Mouse (Mus musculus) intestine, embryonic 16.5 days (tissue): Measurements from ENCODE around the gene Spert. TPM values are rescaled to one million over a fixed set of nuclear protein-coding genes. Genes with fewer than 3 reads are reported as not detected.

Experiments used
- ATAC-seq: fragments of 200-750 bp; cut with Nextera tagmentation; 2 replicates; pipeline ENCODE4 v1.8.0; 2017; ENCODE audit warnings: moderate TSS enrichment, moderate library complexity
- H3K27ac ChIP-seq: fragments of 300-500 bp; sonication (generic); 2 replicates; pipeline ENCODE4 v1.5.1; 2014; ENCODE audit warnings: mild to moderate bottlenecking, low read length
- H3K27me3 ChIP-seq: fragments of 300-500 bp; sonication (generic); replicated peaks from 2 replicates; pipeline ENCODE4 v1.6.1; 2014; ENCODE audit warnings: low read length, control low read depth, mixed read lengths; ENCODE audit not compliant: control insufficient read depth, insufficient read depth
- H3K36me3 ChIP-seq: fragments of 300-500 bp; sonication (generic); 2 replicates; pipeline ENCODE4 v1.6.1; 2014; ENCODE audit warnings: low read length, control low read depth; ENCODE audit not compliant: control insufficient read depth, insufficient read depth
- H3K4me1 ChIP-seq: fragments of 300-500 bp; sonication (generic); 2 replicates; pipeline ENCODE4 v1.6.1; 2014; ENCODE audit warnings: low read length, control low read depth, mixed read lengths; ENCODE audit not compliant: control insufficient read depth, insufficient read depth
- H3K4me2 ChIP-seq: fragments of 300-500 bp; sonication (generic); 2 replicates; pipeline ENCODE4 v1.6.1; 2014; ENCODE audit warnings: low read depth, low read length, control low read depth
- H3K4me3 ChIP-seq: fragments of 300-500 bp; sonication (generic); 2 replicates; pipeline ENCODE4 v1.5.1; 2014; ENCODE audit warnings: mild to moderate bottlenecking, low read length
- H3K9ac ChIP-seq: fragments of 300-500 bp; sonication (generic); 2 replicates; pipeline ENCODE4 v1.6.1; 2014; ENCODE audit warnings: low read depth, low read length
- H3K9me3 ChIP-seq: fragments of 300-500 bp; sonication (generic); 2 replicates; pipeline ENCODE4 v1.6.1; 2016; ENCODE audit warnings: low read length, control low read depth; ENCODE audit not compliant: control insufficient read depth
- WGBS: fragments of 180-500 bp; shearing (Covaris S2); extraction: QIAGEN DNeasy Blood & Tissue Kit; methylation state at CpG from one replicate; pipeline ENCODE4 v1.1.7; 2014; 5-methylcytosine and 5-hydroxymethylcytosine counted together
- polyA plus RNA-seq: library from polyadenylated mRNA; unstranded; fragments of >200 nt; fragmentation: Nextera tagmentation; extraction: Ambion mirVana; gene quantifications from 2 replicates; pipeline ENCODE4 v1.2.1, GENCODE M21; 2015

Gene Spert
- polyA plus RNA-seq, 1 experiment from 2014 or later, result not detected

- no peaks in the 10 kb centered on the region for H3K4me1 ChIP-seq
- ATAC-seq, result no peak
- 87% methylated on average over 2 of the region's 2 CpGs for WGBS
- H3K27me3 ChIP-seq, result no peaks in the 10 kb centered on the region
- no peak overlapping the region for H3K4me2 ChIP-seq
- no peak overlapping the region for H3K4me3 ChIP-seq
- no peaks in the 10 kb centered on the region for H3K36me3 ChIP-seq
- H3K9me3 ChIP-seq, result no peaks in the 10 kb centered on the region
- H3K27ac ChIP-seq, result no peak overlapping the region
- no peak overlapping the region for H3K9ac ChIP-seq
Observed at GRCm38 (mm10) chr14:75609176-75609575, 16.3 kb upstream of the Spert start.

- Histone ChIP-seq H3K9ac (no peak overlapping the region), H3K4me1 (peaks cover 6% of the 10 kb centered on the region; the same call in 1 of the 2 replicates), H3K27ac (no peak overlapping the region), H3K9me3 (no peaks in the 10 kb centered on the region), H3K36me3 (no peaks in the 10 kb centered on the region), H3K4me2 (no peak overlapping the region), H3K27me3 (no peaks in the 10 kb centered on the region), H3K4me3 (no peak overlapping the region)
- WGBS, result 74% methylated on average over 12 of the region's 12 CpGs
- ATAC-seq, result no peak
Observed at GRCm38 (mm10) chr14:75583870-75584269, 9.0 kb downstream of the Spert start.

GRCm38 (mm10) chr14:75579010-75579409 is 13.9 kb downstream of the Spert start:
- Histone ChIP-seq H3K36me3 (no peaks in the 10 kb centered on the region), H3K27me3 (no peaks in the 10 kb centered on the region), H3K4me1 (peaks cover 2% of the 10 kb centered on the region; the same call in 1 of the 2 replicates), H3K27ac (no peak overlapping the region), H3K9ac (no peak overlapping the region), H3K9me3 (no peaks in the 10 kb centered on the region), H3K4me2 (no peak overlapping the region), H3K4me3 (no peak overlapping the region)
- 80% methylated on average over 6 of the region's 6 CpGs for WGBS
- ATAC-seq, result no peak

GRCm38 (mm10) chr14:75566303-75566702 is 26.6 kb downstream of the Spert start:
- H3K9ac ChIP-seq, result no peak overlapping the region
- no peak overlapping the region for H3K27ac ChIP-seq
- H3K4me1 ChIP-seq, result no peaks in the 10 kb centered on the region
- no peak overlapping the region for H3K4me2 ChIP-seq
- no peak for ATAC-seq
- no peaks in the 10 kb centered on the region for H3K9me3 ChIP-seq
- H3K4me3 ChIP-seq, result no peak overlapping the region
- H3K36me3 ChIP-seq, result no peaks in the 10 kb centered on the region
- 82% methylated on average over 3 of the region's 3 CpGs for WGBS
- no peaks in the 10 kb centered on the region for H3K27me3 ChIP-seq

- no peaks in the 10 kb centered on the region for H3K27me3 ChIP-seq
Observed at GRCm38 (mm10) chr14:75565534-75566140, 27.3 kb downstream of the Spert start.

GRCm38 (mm10) chr14:75561577-75562331 is 31.2 kb downstream of the Spert start:
- 57% methylated on average over 9 of the region's 9 CpGs for WGBS
- ATAC-seq, result no peak
- H3K27ac ChIP-seq, result no peak overlapping the region

More at GRCm38 (mm10) chr14:75565534-75566140, 27.3 kb downstream of the Spert start:
- Histone ChIP-seq H3K36me3 (no peaks in the 10 kb centered on the region), H3K4me1 (no peaks in the 10 kb centered on the region), H3K9ac (no peak overlapping the region), H3K27ac (no peak overlapping the region), H3K4me2 (no peak overlapping the region), H3K9me3 (no peaks in the 10 kb centered on the region), H3K4me3 (no peak overlapping the region)
- ATAC-seq, result no peak; the same call in 1 of the 2 replicates
- WGBS, result 67% methylated on average over 14 of the region's 14 CpGs

GRCm38 (mm10) chr14:75541731-75542130 is 51.2 kb downstream of the Spert start:
- Histone ChIP-seq H3K9ac (no peak overlapping the region), H3K4me2 (no peak overlapping the region), H3K9me3 (no peaks in the 10 kb centered on the region), H3K27me3 (no peaks in the 10 kb centered on the region), H3K4me3 (no peak overlapping the region), H3K27ac (no peak overlapping the region), H3K4me1 (no peaks in the 10 kb centered on the region), H3K36me3 (no peaks in the 10 kb centered on the region)
- WGBS, result 39% methylated on average over 8 of the region's 8 CpGs
- ATAC-seq, result no peak

More at GRCm38 (mm10) chr14:75561577-75562331, 31.2 kb downstream of the Spert start:
- H3K4me2 ChIP-seq, result no peak overlapping the region
- H3K27me3 ChIP-seq, result no peaks in the 10 kb centered on the region
- H3K9me3 ChIP-seq, result no peaks in the 10 kb centered on the region
- no peaks in the 10 kb centered on the region for H3K36me3 ChIP-seq
- H3K4me1 ChIP-seq, result no peaks in the 10 kb centered on the region
- no peak overlapping the region for H3K9ac ChIP-seq
- H3K4me3 ChIP-seq, result no peak overlapping the region

- H3K4me3 ChIP-seq, result no peak overlapping the region
- H3K4me1 ChIP-seq, result no peaks in the 10 kb centered on the region
- ATAC-seq, result no peak
- 29% methylated on average over 5 of the region's 5 CpGs for WGBS
- no peak overlapping the region for H3K27ac ChIP-seq
- no peaks in the 10 kb centered on the region for H3K36me3 ChIP-seq
- no peaks in the 10 kb centered on the region for H3K27me3 ChIP-seq
- no peak overlapping the region for H3K9ac ChIP-seq
- H3K9me3 ChIP-seq, result no peaks in the 10 kb centered on the region
- H3K4me2 ChIP-seq, result no peak overlapping the region
Observed at GRCm38 (mm10) chr14:75540996-75541350, 51.9 kb downstream of the Spert start.

- WGBS, result 63% methylated on average over 17 of the region's 17 CpGs
- Histone ChIP-seq H3K4me1 (no peaks in the 10 kb centered on the region), H3K9me3 (no peaks in the 10 kb centered on the region), H3K27ac (no peak overlapping the region), H3K9ac (no peak overlapping the region), H3K27me3 (no peaks in the 10 kb centered on the region), H3K4me3 (no peak overlapping the region), H3K4me2 (no peak overlapping the region), H3K36me3 (no peaks in the 10 kb centered on the region)
- ATAC-seq, result no peak
Observed at GRCm38 (mm10) chr14:75540216-75540995, 52.5 kb downstream of the Spert start.
